ENCODE assay signal across 9 mouse cellular contexts in the genomic region with DNA sequence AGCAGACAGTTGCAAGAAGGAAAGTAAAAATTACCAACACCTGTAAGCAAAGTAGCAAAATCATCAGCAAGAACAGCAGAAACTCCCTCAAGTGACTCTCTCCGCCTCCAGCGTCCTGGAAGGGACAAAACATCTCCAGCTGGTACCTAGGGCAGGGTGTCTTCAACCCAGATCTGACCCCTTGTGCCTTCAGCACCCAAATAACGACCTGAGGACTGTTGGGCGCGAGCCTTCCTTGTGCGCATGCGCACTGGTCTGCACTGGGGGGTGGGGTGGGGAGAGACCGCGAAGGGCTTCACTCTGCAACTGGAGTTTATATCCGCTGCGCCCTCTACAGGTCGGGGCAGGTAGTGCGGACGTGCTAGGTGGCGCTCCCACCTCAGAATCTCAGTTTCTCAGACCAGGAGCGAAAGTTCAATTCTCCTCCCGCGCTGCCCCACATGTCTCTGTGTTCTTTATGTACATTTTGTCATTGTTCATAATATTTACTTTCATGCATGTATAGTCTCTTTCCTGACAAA. TPM values are rescaled to one million over a fixed set of nuclear protein-coding genes. Genes with fewer than 3 reads are reported as not detected.
DNase-seq lines count a peak whose midpoint lies in the region; ATAC-seq and TF ChIP-seq lines count a peak whose summit lies in the region.
"Had no signal": no experiment of that assay in that cellular context is flagged by ENCODE, and none has a peak within 500 bp of the region (broad histone marks: within the 10 kb centered on the region; RNA-seq: fewer than 3 reads in every experiment).

No protein-coding gene starts in this region.

- no peaks in the 10 kb centered on the region for H3K36me3 ChIP-seq in kidney, postnatal 0 days (ENCODE audit: insufficient read depth, low read length)
- H3K36me3 ChIP-seq in liver, embryonic 14.5 days (replicated peaks; ENCODE audit: control insufficient read depth, insufficient read depth, low read depth), result no peaks in the 10 kb centered on the region
- H3K36me3 ChIP-seq: heart, embryonic 15.5 days had no signal

- H3K4me3 ChIP-seq in kidney, postnatal 0 days (replicated peaks; ENCODE audit: low read depth, low read length), result no peak overlapping the region
- no peak overlapping the region for H3K4me3 ChIP-seq in liver, embryonic 14.5 days (ENCODE audit: insufficient read depth in 1 of 2, low read depth in 2 of 2, low read length in 2 of 2)

- no peak for DNase-seq in kidney, postnatal 0 days (ENCODE audit: low spot score)
- DNase-seq in kidney, postnatal 25 days, result no peak
- DNase-seq in R1 (ENCODE audit: low read depth, low spot score) (peak; percentile 78), MN1 (ENCODE audit: low spot score) (no peak)
- DNase-seq in liver, embryonic 14.5 days (ENCODE audit: low read depth in 3 of 3, low spot score in 3 of 3), result peak in 2 of 3 experiments; percentile 17 to 36
- DNase-seq in testis, postnatal 10 days (ENCODE audit: low spot score), result peak; percentile 76
- no peak for DNase-seq in right cerebral cortex, adult 2 months (ENCODE audit: low spot score in 2 of 2)

- no peak for ATAC-seq in kidney, postnatal 0 days (replicated peaks; ENCODE audit: low FRiP score, low read depth)
- ATAC-seq in liver, embryonic 14.5 days (ENCODE audit: insufficient read depth), result no peak

- TF ChIP-seq CTCF in kidney, postnatal 0 days (IDR thresholded peaks at IDR 0.05; ENCODE audit: low read depth), result peak; percentile 49; the same call in 1 of the 2 replicates
- TF ChIP-seq CTCF in liver, embryonic 14.5 days (IDR thresholded peaks at IDR 0.05; ENCODE audit: low read depth), result peak; percentile 84

- WGBS in kidney, postnatal 0 days, result 75% methylated on average over 18 of the region's 18 CpGs
- 63% methylated on average over 18 of the region's 18 CpGs for WGBS in liver, embryonic 14.5 days (ENCODE audit: insufficient replicate concordance)

- no peak for TF ChIP-seq EP300 in liver, embryonic 14.5 days (IDR thresholded peaks at IDR 0.05; ENCODE audit: low read depth)

- H3K9ac ChIP-seq in kidney, postnatal 0 days (ENCODE audit: low read depth, low read length), result no peak overlapping the region
- no peak overlapping the region for H3K9ac ChIP-seq in liver, embryonic 14.5 days (replicated peaks)
- H3K9ac ChIP-seq: heart, embryonic 15.5 days had no signal

- no peaks in the 10 kb centered on the region for H3K27me3 ChIP-seq in kidney, postnatal 0 days (ENCODE audit: insufficient read depth, low read length)
- no peaks in the 10 kb centered on the region; the same call in 1 of the 2 replicates for H3K27me3 ChIP-seq in liver, embryonic 14.5 days (ENCODE audit: control insufficient read depth, insufficient read depth, low read length)
- H3K27me3 ChIP-seq: heart, embryonic 15.5 days had no signal

- H3K9me3 ChIP-seq in kidney, postnatal 0 days (replicated peaks; ENCODE audit: low read length), result no peaks in the 10 kb centered on the region
- no peaks in the 10 kb centered on the region for H3K9me3 ChIP-seq in liver, embryonic 14.5 days (ENCODE audit: control insufficient read depth, low read length)
- H3K9me3 ChIP-seq: heart, embryonic 15.5 days had no signal

- no peaks in the 10 kb centered on the region for H3K4me1 ChIP-seq in kidney, postnatal 0 days (replicated peaks; ENCODE audit: insufficient read depth, low read length)
- peaks cover 0 to 3% of the 10 kb centered on the region in 2 experiments; a peak in 2 of 4 replicates for H3K4me1 ChIP-seq in liver, embryonic 14.5 days (replicated peaks; ENCODE audit: control insufficient read depth in 2 of 2, insufficient read depth in 2 of 2, low read length in 1 of 2)
- H3K4me1 ChIP-seq: heart, embryonic 15.5 days had no signal

- no peak overlapping the region for H3K27ac ChIP-seq in kidney, postnatal 0 days
- no peak overlapping the region for H3K27ac ChIP-seq in liver, embryonic 14.5 days
- H3K27ac ChIP-seq: heart, embryonic 15.5 days; macrophage had no signal

- no peak overlapping the region for H3K4me2 ChIP-seq in kidney, postnatal 0 days (ENCODE audit: low read length)
- H3K4me2 ChIP-seq in liver, embryonic 14.5 days (ENCODE audit: low read depth), result no peak overlapping the region

RNA-seq across cellular contexts. Expression of a gene that starts 12.5 kb away (rescaled TPM):
- not detected in 2 replicates for polyA plus RNA-seq in kidney, postnatal 0 days (2015; fragmentation: Nextera tagmentation; extraction: Ambion mirVana)
- not detected in 2 replicates for polyA plus RNA-seq in liver, embryonic 14.5 days (2012; rRNA removed)
- not detected in 2 replicates for polyA plus RNA-seq in liver, embryonic 14.5 days (2014; fragmentation: Nextera tagmentation; extraction: Ambion mirVana)
- polyA plus RNA-seq: heart, embryonic 15.5 days; macrophage had no signal

RNA-seq across cellular contexts. Expression of a gene that starts 25.0 kb away (rescaled TPM):
- polyA plus RNA-seq in kidney, postnatal 0 days (2015; fragmentation: Nextera tagmentation; extraction: Ambion mirVana), result 1.8 and 2.6 TPM in 2 replicates
- 65.0 and 73.5 TPM in 2 replicates for polyA plus RNA-seq in liver, embryonic 14.5 days (2012; rRNA removed)
- 54.9 and 68.6 TPM in 2 replicates for polyA plus RNA-seq in liver, embryonic 14.5 days (2014; fragmentation: Nextera tagmentation; extraction: Ambion mirVana)
- polyA plus RNA-seq: macrophage had no signal

RNA-seq across cellular contexts. Expression of a gene that starts 42.0 kb away (rescaled TPM):
- polyA plus RNA-seq in kidney, postnatal 0 days (2015; fragmentation: Nextera tagmentation; extraction: Ambion mirVana), result 33.5 and 38.7 TPM in 2 replicates
- polyA plus RNA-seq in liver, embryonic 14.5 days (2012; rRNA removed), result 14.6 and 20.3 TPM in 2 replicates
- 27.2 and 30.4 TPM in 2 replicates for polyA plus RNA-seq in liver, embryonic 14.5 days (2014; fragmentation: Nextera tagmentation; extraction: Ambion mirVana)

Comparison
In these comparisons a context has a peak if more than half of its experiments do, and no peak if none do; other contexts are left out.
1. DNase-seq: peak in R1 (single experiment), liver, embryonic 14.5 days (2 of 3) and testis, postnatal 10 days (single experiment); none in kidney, postnatal 0 days (single experiment), kidney, postnatal 25 days (0 of 2), right cerebral cortex, adult 2 months (0 of 2) and MN1 (single experiment).
2. RNA of a gene that starts 25.0 kb away (polyA plus RNA-seq): 54.9 to 73.5 TPM in liver, embryonic 14.5 days; 1.8 to 2.6 TPM in kidney, postnatal 0 days; every median in the first group is over 10 times any median in the second.